Mouse (Mus musculus) right cerebral cortex, postnatal 14 days (tissue): ENCODE measurements at regions not wholly inside any gene's neighbourhood (a gene's known extent, or its start where the extent isn't known, plus 50 kb on each side); places are given as distances from the start of the nearest gene placed in this dataset.

Experiments
- DNase-seq: peaks from one replicate; pipeline ENCODE4 v3.0.0; 2022

- DNase-seq: no peak
These were observed 50.5 kb upstream of the Zfp746 start for GRCm38 (mm10) chr6:48136851-48137250.
